Mouse (Mus musculus) layer of hippocampus, adult 8-10 months (tissue): ENCODE measurements around the gene Gm10097. TPM values are rescaled to one million over a fixed set of nuclear protein-coding genes. Genes with fewer than 3 reads are reported as not detected.

Experiments
- DNase-seq, 2 experiments: peaks; one replicate each; pipeline ENCODE4 v3.0.0; 2022; ENCODE audit warnings: low spot score in 2 of 2
- total RNA-seq, 4 experiments: library from RNA; stranded (reverse); gene quantifications; 2 replicates each; pipeline ENCODE4 v1.2.4; 2022

The Gm10097 gene
- total RNA-seq: not detected

- no peak for DNase-seq
These were observed at the start of gene Gm10097 for GRCm38 (mm10) chr10:5068676-5069265. TSS of gene Gm10097 (plus strand) at chr10:5069192.

GRCm38 (mm10) chr10:5025906-5026305 lies 43.1 kb upstream of the Gm10097 start:
- DNase-seq: no peak

DNA sequence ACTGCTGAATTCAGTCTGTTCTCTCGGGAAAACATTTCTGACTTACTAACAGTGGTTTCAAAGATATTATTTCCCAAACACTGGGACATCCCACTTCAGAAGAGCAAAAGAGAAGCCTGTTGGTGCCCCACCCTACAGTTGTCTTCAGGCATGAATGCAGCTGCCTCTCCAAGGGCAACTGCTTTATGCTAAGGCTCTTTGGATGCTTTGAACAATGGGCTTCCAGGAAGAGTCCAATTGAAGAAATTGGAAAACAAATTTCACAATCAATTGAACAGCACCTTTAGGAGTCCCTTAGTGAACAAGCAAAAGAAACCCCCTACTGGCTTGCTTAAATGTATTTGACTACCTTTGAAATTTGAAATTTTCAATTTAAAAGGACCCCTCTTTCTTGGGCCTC lies 41.8 kb upstream of the Gm10097 start:
- DNase-seq: no peak

- no peak for DNase-seq
These were observed 40.7 kb upstream of the Gm10097 start for GRCm38 (mm10) chr10:5028301-5028700.

- DNase-seq: no peak
These were observed 39.8 kb upstream of the Gm10097 start for GRCm38 (mm10) chr10:5029161-5029560.

- no peak for DNase-seq
These were observed 39.1 kb upstream of the Gm10097 start for GRCm38 (mm10) chr10:5029883-5030282.

GRCm38 (mm10) chr10:5032192-5033048 lies 36.6 kb upstream of the Gm10097 start:
- no peak for DNase-seq

DNA sequence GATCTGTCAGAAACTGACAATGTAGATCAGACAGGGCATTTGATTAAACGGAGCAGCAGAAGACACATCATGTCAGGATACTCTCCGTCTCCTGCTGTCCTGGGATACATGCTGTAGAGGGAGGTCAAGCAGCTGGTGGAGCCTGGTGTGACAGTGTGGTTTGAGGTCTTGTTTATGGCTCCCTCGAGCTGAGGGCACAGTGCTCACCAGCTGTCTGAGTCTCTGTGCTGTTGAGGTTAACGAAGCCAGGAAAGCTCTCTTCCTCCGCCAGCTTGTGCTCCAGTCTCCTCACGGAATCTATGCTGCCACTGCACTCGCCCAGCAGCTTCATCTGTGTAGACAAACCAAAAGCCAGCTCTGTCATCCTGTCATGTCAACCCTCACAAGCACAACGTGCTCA lies 27.7 kb upstream of the Gm10097 start:
- DNase-seq: no peak

GRCm38 (mm10) chr10:5044481-5044880 lies 24.5 kb upstream of the Gm10097 start:
- no peak for DNase-seq

- DNase-seq: no peak
These were observed 23.8 kb upstream of the Gm10097 start for GRCm38 (mm10) chr10:5045213-5045612.

DNA sequence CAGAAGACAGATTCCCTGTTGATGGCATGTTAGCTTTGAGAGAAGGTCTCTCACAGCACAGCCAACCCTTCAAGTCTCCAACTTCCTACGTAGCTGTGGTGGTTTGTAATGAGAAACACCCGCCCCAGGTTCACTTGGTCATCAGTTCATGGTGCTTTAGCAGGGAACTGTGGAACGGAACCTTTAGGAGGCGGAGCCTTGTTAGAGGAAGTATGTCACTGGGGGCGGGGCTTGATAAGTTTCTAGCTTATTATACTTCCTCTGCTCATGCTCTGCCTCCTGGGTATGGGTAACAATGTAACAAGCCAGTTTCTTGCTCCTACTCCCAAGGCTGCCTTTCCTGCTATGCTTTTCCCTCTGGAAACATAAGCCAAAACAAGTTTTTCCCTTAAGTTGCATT lies 23.3 kb upstream of the Gm10097 start:
- no peak for DNase-seq

DNA sequence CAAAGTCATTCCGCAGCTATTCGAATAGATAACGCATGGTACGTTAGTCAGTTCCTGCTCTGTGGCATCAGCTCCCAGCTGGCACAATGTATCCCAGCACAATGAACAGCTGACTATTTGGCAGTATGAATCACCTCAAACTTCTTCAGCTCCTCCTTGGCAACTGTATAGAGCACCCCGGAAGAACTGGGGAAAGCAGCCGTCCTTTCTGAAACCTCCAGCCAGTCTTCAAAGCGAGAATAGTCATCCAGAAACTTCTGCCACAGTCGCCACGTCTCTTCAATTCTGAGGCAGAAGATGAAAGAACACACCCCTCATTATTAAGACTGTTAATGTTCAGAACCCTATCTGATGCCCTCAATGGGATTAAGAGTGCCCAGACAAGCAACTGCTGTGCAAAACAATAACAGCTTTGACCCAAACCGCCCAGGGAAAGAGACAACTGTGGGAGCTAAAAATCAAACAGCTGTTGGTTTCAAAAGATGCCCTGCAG lies 12.7 kb upstream of the Gm10097 start:
- no peak for DNase-seq

- no peak for DNase-seq
These were observed 12.1 kb upstream of the Gm10097 start for GRCm38 (mm10) chr10:5056940-5057339.

DNA sequence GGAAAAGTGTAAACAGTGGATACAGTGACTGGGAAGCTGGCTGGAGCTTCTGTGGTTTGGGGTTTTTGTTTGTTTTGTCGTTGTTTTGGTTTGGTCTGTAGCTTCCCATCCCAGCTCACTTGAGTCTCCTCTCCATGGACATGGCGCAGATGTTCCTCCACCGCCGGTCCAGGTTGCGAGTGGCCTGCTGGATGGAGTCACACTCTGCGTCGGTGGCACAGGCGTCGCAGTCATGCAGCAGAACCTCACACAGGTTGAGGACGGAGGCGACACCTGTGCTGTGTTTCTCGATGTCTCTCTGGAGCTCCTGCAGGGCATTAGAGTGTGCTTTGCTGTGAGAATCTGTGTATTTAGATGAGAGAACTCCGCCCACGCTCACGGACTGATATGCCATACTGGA lies 11.3 kb upstream of the Gm10097 start:
- no peak for DNase-seq

- DNase-seq: no peak
These were observed 10.1 kb upstream of the Gm10097 start for GRCm38 (mm10) chr10:5058876-5059275.

- no peak for DNase-seq
These were observed 9.0 kb upstream of the Gm10097 start for GRCm38 (mm10) chr10:5059983-5060382.

DNA sequence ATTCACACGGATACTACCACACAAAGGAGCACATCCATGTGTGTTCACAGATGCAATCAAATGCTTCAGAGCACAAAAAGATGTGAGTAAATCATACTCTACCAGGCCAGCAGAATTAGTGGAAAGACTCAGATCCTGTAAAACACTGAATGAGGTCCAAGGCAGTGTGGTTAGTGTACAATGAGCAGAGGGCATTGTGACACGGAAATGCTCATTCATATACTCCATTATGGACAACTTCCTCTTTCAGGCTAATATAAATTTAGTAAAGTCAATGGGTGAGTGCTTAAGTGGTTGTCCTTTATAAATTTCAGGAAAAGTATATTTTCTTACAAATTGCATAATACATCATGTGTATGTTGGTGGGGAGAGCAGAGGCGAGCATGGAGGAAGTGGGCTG lies 1.9 kb upstream of the Gm10097 start:
- no peak for DNase-seq

DNA sequence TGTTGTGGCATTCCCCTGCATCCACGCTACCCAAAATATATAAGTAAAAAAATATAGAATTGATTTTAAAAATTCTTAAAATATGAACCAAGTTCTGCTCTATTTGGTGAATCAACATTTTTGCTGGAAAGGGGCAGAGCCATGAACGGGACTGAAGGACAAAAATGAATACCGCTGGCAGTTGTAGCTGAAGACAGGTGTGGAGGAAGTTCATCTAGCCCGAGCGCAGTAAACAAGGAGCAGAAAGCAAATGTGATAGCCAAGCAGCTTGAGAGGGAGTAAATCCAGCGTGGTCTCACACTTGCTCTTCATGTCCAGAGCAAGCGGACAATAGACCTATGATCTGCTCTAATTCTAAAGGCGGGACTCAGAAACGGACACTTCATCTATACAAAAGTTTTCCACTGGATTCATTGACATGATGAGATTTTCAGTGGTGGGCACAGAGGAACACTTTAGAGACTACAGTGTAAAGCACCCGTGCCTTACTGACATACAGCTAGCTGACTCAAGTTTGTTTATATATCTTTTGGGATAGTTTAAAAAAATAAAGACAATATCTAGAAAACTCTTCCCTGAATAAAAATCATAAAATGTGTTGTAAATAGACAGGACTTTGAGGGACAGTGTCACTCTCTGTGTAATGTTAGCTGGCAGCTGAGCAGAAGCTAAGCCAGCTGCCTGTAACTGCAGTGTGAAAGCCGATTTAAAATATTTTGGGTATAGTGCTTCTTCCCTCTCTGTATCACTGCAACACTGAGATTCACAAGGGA lies 1.4 kb downstream of the Gm10097 start:
- no peak for DNase-seq

GRCm38 (mm10) chr10:5070941-5071231 lies 1.9 kb downstream of the Gm10097 start:
- no peak for DNase-seq

DNA sequence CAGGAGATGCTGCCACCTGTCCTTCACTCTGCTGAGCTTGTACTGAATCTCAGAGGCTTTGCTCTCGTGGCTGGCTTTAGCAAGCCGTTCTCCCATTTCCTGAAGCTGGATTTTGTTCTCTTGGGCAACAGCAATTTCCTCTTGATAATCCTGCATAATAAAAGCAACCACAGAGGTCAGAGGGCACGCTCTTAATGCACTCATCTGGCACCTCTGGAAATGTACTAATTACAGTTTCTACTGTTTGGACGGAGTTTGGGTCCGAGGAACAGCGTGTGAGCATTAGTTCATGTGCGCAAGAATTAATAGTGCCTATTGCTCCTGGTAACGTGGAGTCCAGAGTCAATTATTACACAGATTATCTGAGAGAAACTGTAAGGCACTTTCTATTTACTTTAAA lies 3.1 kb downstream of the Gm10097 start:
- no peak for DNase-seq

- DNase-seq: no peak
These were observed 6.7 kb downstream of the Gm10097 start for GRCm38 (mm10) chr10:5075724-5076123.

- peak in 1 of 2 experiments; percentile 19 for DNase-seq
These were observed 11.0 kb downstream of the Gm10097 start for GRCm38 (mm10) chr10:5079945-5080468.
